Mouse (Mus musculus) limb, embryonic 12.5 days (tissue): Measurements from ENCODE around the gene Uggt1. TPM values are rescaled to one million over a fixed set of nuclear protein-coding genes. Genes with fewer than 3 reads are reported as not detected.

ENCODE experiments used
- ATAC-seq: fragments of 200-750 bp; cut with Nextera tagmentation; 2 replicates; pipeline ENCODE4 v1.8.0; 2017; ENCODE audit warnings: low read depth, moderate TSS enrichment; ENCODE audit not compliant: insufficient number of reproducible peaks, insufficient read depth, low FRiP score, low TSS enrichment
- H3K27ac ChIP-seq: fragments of 300-500 bp; sonication (generic); 2 replicates; pipeline ENCODE4 v1.5.1; 2016; ENCODE audit warnings: mild to moderate bottlenecking, moderate library complexity
- H3K27me3 ChIP-seq: fragments of 300-500 bp; sonication (generic); 2 replicates; pipeline ENCODE4 v1.6.1; 2016; ENCODE audit warnings: mild to moderate bottlenecking, moderate library complexity
- H3K36me3 ChIP-seq: fragments of 300-500 bp; sonication (generic); 2 replicates; pipeline ENCODE4 v1.6.1; 2016; ENCODE audit warnings: mild to moderate bottlenecking, moderate library complexity
- H3K4me1 ChIP-seq: fragments of 300-500 bp; sonication (generic); replicated peaks from 2 replicates; pipeline ENCODE4 v1.6.1; 2016
- H3K4me2 ChIP-seq: fragments of 300-500 bp; sonication (generic); 2 replicates; pipeline ENCODE4 v1.6.1; 2016; ENCODE audit warnings: mild to moderate bottlenecking, moderate library complexity
- H3K4me3 ChIP-seq: fragments of 300-500 bp; sonication (generic); replicated peaks from 2 replicates; pipeline ENCODE4 v1.5.1; 2016; ENCODE audit warnings: mild to moderate bottlenecking
- H3K9ac ChIP-seq: fragments of 300-500 bp; sonication (generic); replicated peaks from 2 replicates; pipeline ENCODE4 v1.6.1; 2016; ENCODE audit warnings: mild to moderate bottlenecking, moderate library complexity
- H3K9me3 ChIP-seq: fragments of 300-500 bp; sonication (generic); 2 replicates; pipeline ENCODE4 v1.6.1; 2016; ENCODE audit warnings: mild to moderate bottlenecking, moderate library complexity
- WGBS: fragments of 180-500 bp; shearing (Covaris S2); methylation state at CpG from one replicate; pipeline ENCODE4 v1.1.7; 2016; 5-methylcytosine and 5-hydroxymethylcytosine counted together
- polyA plus RNA-seq: library from polyadenylated mRNA; unstranded; fragments of >200 nt; fragmentation: Nextera tagmentation; extraction: Ambion mirVana; gene quantifications from 2 replicates; pipeline ENCODE4 v1.2.1, GENCODE M21; 2016

The Uggt1 gene
- polyA plus RNA-seq, 1 experiment from 2014 or later: 52.9 TPM

GRCm38 (mm10) chr1:36162687-36163086 is 81.8 kb downstream of the Uggt1 start:
- Histone ChIP-seq H3K4me2 (no peak overlapping the region), H3K36me3 (peaks cover 85% of the 10 kb centered on the region), H3K9ac (no peak overlapping the region), H3K27me3 (no peaks in the 10 kb centered on the region), H3K4me1 (no peaks in the 10 kb centered on the region), H3K9me3 (no peaks in the 10 kb centered on the region), H3K4me3 (no peak overlapping the region), H3K27ac (no peak overlapping the region)
- no peak for ATAC-seq
- WGBS: 91% methylated on average over 8 of the region's 8 CpGs

GRCm38 (mm10) chr1:36161208-36161607 is 83.3 kb downstream of the Uggt1 start:
- Histone ChIP-seq H3K4me3 (no peak overlapping the region), H3K36me3 (peaks cover 94% of the 10 kb centered on the region), H3K27me3 (no peaks in the 10 kb centered on the region), H3K27ac (no peak overlapping the region), H3K4me1 (no peaks in the 10 kb centered on the region), H3K4me2 (no peak overlapping the region), H3K9me3 (no peaks in the 10 kb centered on the region), H3K9ac (no peak overlapping the region)
- WGBS: 88% methylated on average over 9 of the region's 9 CpGs
- ATAC-seq: no peak

- no peak overlapping the region for H3K4me3 ChIP-seq
- WGBS: 93% methylated on average over 8 of the region's 8 CpGs
- H3K4me2 ChIP-seq: no peak overlapping the region
- H3K36me3 ChIP-seq: peaks cover 95% of the 10 kb centered on the region
- no peaks in the 10 kb centered on the region for H3K27me3 ChIP-seq
- H3K27ac ChIP-seq: no peak overlapping the region
- ATAC-seq: no peak
- H3K9ac ChIP-seq: no peak overlapping the region
- H3K9me3 ChIP-seq: no peaks in the 10 kb centered on the region
- H3K4me1 ChIP-seq: no peaks in the 10 kb centered on the region
Measured at GRCm38 (mm10) chr1:36160246-36160645, 84.3 kb downstream of the Uggt1 start.

GRCm38 (mm10) chr1:36149411-36149810 is 95.1 kb downstream of the Uggt1 start:
- 70% methylated on average over 1 of the region's 1 CpGs for WGBS
- H3K27ac ChIP-seq: no peak overlapping the region
- H3K4me3 ChIP-seq: no peak overlapping the region
- no peak overlapping the region for H3K9ac ChIP-seq
- ATAC-seq: no peak
- H3K36me3 ChIP-seq: peaks cover 94% of the 10 kb centered on the region
- H3K4me1 ChIP-seq: no peaks in the 10 kb centered on the region
- no peaks in the 10 kb centered on the region for H3K9me3 ChIP-seq
- no peaks in the 10 kb centered on the region for H3K27me3 ChIP-seq
- no peak overlapping the region for H3K4me2 ChIP-seq

- H3K9me3 ChIP-seq: no peaks in the 10 kb centered on the region
- ATAC-seq: no peak
Measured at GRCm38 (mm10) chr1:36148809-36149208, 95.7 kb downstream of the Uggt1 start.

GRCm38 (mm10) chr1:36145050-36145449 is 99.5 kb downstream of the Uggt1 start:
- 49% methylated on average over 1 of the region's 1 CpGs for WGBS

More at GRCm38 (mm10) chr1:36148809-36149208, 95.7 kb downstream of the Uggt1 start:
- Histone ChIP-seq H3K27me3 (no peaks in the 10 kb centered on the region), H3K4me3 (no peak overlapping the region), H3K4me1 (no peaks in the 10 kb centered on the region), H3K9ac (no peak overlapping the region), H3K4me2 (no peak overlapping the region), H3K27ac (no peak overlapping the region), H3K36me3 (peaks cover 94% of the 10 kb centered on the region)
- 71% methylated on average over 2 of the region's 2 CpGs for WGBS

GRCm38 (mm10) chr1:36140311-36140710 is 104.2 kb downstream of the Uggt1 start:
- H3K27me3 ChIP-seq: no peaks in the 10 kb centered on the region
- H3K9ac ChIP-seq: no peak overlapping the region
- no peak overlapping the region for H3K4me3 ChIP-seq
- no peak overlapping the region for H3K27ac ChIP-seq
- WGBS: 95% methylated on average over 15 of the region's 15 CpGs
- no peaks in the 10 kb centered on the region for H3K9me3 ChIP-seq
- ATAC-seq: no peak
- H3K36me3 ChIP-seq: peaks cover 43% of the 10 kb centered on the region
- no peaks in the 10 kb centered on the region for H3K4me1 ChIP-seq
- H3K4me2 ChIP-seq: no peak overlapping the region

More at GRCm38 (mm10) chr1:36145050-36145449, 99.5 kb downstream of the Uggt1 start:
- Histone ChIP-seq H3K36me3 (peaks cover 89% of the 10 kb centered on the region), H3K9ac (no peak overlapping the region), H3K27ac (no peak overlapping the region), H3K4me3 (no peak overlapping the region), H3K4me2 (no peak overlapping the region), H3K9me3 (no peaks in the 10 kb centered on the region), H3K27me3 (no peaks in the 10 kb centered on the region), H3K4me1 (no peaks in the 10 kb centered on the region)
- no peak for ATAC-seq

GRCm38 (mm10) chr1:36134584-36134983 is 109.9 kb downstream of the Uggt1 start:
- Histone ChIP-seq H3K36me3 (no peaks in the 10 kb centered on the region), H3K4me3 (no peak overlapping the region), H3K9me3 (no peaks in the 10 kb centered on the region), H3K27ac (no peak overlapping the region), H3K4me1 (0 out of 2 replicates have a peak, but pooled peaks cover 5% of the 10 kb centered on the region), H3K27me3 (no peaks in the 10 kb centered on the region), H3K9ac (no peak overlapping the region), H3K4me2 (no peak overlapping the region)
- no peak for ATAC-seq
- 0% methylated on average over 3 of the region's 3 CpGs for WGBS

GRCm38 (mm10) chr1:36133647-36134046 is 110.9 kb downstream of the Uggt1 start:
- Histone ChIP-seq H3K36me3 (no peaks in the 10 kb centered on the region), H3K4me2 (no peak overlapping the region), H3K9me3 (no peaks in the 10 kb centered on the region), H3K27me3 (no peaks in the 10 kb centered on the region), H3K27ac (no peak overlapping the region), H3K9ac (no peak overlapping the region), H3K4me3 (no peak overlapping the region), H3K4me1 (peaks cover 6% of the 10 kb centered on the region; the same call in 1 of the 2 replicates)
- ATAC-seq: no peak
- 86% methylated on average over 3 of the region's 3 CpGs for WGBS

- no peaks in the 10 kb centered on the region for H3K36me3 ChIP-seq
- ATAC-seq: no peak
- H3K4me1 ChIP-seq: peaks cover 9% of the 10 kb centered on the region; the same call in 1 of the 2 replicates
- no peak overlapping the region for H3K27ac ChIP-seq
- no peak overlapping the region for H3K9ac ChIP-seq
- no peaks in the 10 kb centered on the region for H3K27me3 ChIP-seq
- no peaks in the 10 kb centered on the region for H3K9me3 ChIP-seq
- no peak overlapping the region for H3K4me2 ChIP-seq
- no peak overlapping the region for H3K4me3 ChIP-seq
- 74% methylated on average over 8 of the region's 8 CpGs for WGBS
Measured at GRCm38 (mm10) chr1:36133041-36133440, 111.5 kb downstream of the Uggt1 start.

- H3K9me3 ChIP-seq: no peaks in the 10 kb centered on the region
- no peak for ATAC-seq
- no peak overlapping the region for H3K4me2 ChIP-seq
- 64% methylated on average over 4 of the region's 4 CpGs for WGBS
- H3K4me3 ChIP-seq: no peak overlapping the region
- peaks cover 9% of the 10 kb centered on the region; the same call in 1 of the 2 replicates for H3K4me1 ChIP-seq
- no peaks in the 10 kb centered on the region for H3K36me3 ChIP-seq
- H3K27ac ChIP-seq: no peak overlapping the region
- no peaks in the 10 kb centered on the region for H3K27me3 ChIP-seq
- no peak overlapping the region for H3K9ac ChIP-seq
Measured at GRCm38 (mm10) chr1:36132211-36132610, 112.3 kb downstream of the Uggt1 start.

- H3K9ac ChIP-seq: no peak overlapping the region
- H3K4me2 ChIP-seq: no peak overlapping the region
- no peaks in the 10 kb centered on the region for H3K9me3 ChIP-seq
- WGBS: 68% methylated on average over 8 of the region's 8 CpGs
- no peak overlapping the region for H3K27ac ChIP-seq
- peaks cover 9% of the 10 kb centered on the region; the same call in 1 of the 2 replicates for H3K4me1 ChIP-seq
- no peaks in the 10 kb centered on the region for H3K36me3 ChIP-seq
- H3K4me3 ChIP-seq: no peak overlapping the region
- no peaks in the 10 kb centered on the region for H3K27me3 ChIP-seq
- ATAC-seq: no peak
Measured at GRCm38 (mm10) chr1:36131766-36132165, 112.8 kb downstream of the Uggt1 start.
